Comparison of ENCODE assay signal across 15 mouse cellular contexts in genomic region chr3:51751440-51751839, GRCm38 (mm10).
A peak's percentile ranks its signal among the peaks of the same experiment; 100 is the strongest.
DNase-seq lines count a peak whose midpoint lies in the region; ATAC-seq and TF ChIP-seq lines count a peak whose summit lies in the region.
"Had no signal": no experiment of that assay in that cellular context is flagged by ENCODE, and none has a peak within 500 bp of the region (broad histone marks: within the 10 kb centered on the region; RNA-seq: fewer than 3 reads in every experiment).

No protein-coding gene starts in this region.

- WGBS in heart, postnatal 0 days = 78% methylated on average over 12 of the region's 12 CpGs
- 83% methylated on average over 12 of the region's 12 CpGs for WGBS in midbrain, embryonic 10.5 days
- WGBS in midbrain, embryonic 11.5 days = 85% methylated on average over 12 of the region's 12 CpGs
- WGBS in hindbrain, embryonic 12.5 days = 68% methylated on average over 12 of the region's 12 CpGs
- WGBS in neural tube, embryonic 15.5 days = 59% methylated on average over 12 of the region's 12 CpGs

- no peaks in the 10 kb centered on the region for H3K27me3 ChIP-seq in heart, postnatal 0 days (ENCODE audit: control insufficient read depth, insufficient read depth, low read length)
- H3K27me3 ChIP-seq in midbrain, embryonic 10.5 days (ENCODE audit: low read depth, poor library complexity, severe bottlenecking) = no peaks in the 10 kb centered on the region
- H3K27me3 ChIP-seq in midbrain, embryonic 11.5 days (ENCODE audit: control insufficient read depth, insufficient read depth, low read length) = no peaks in the 10 kb centered on the region
- no peaks in the 10 kb centered on the region for H3K27me3 ChIP-seq in hindbrain, embryonic 12.5 days
- H3K27me3 ChIP-seq in neural tube, embryonic 15.5 days (replicated peaks) = no peaks in the 10 kb centered on the region
- H3K27me3 ChIP-seq: liver, embryonic 15.5 days; stomach, embryonic 15.5 days had no signal

- DNase-seq in heart, postnatal 0 days (ENCODE audit: low spot score) = no peak
- no peak for DNase-seq in heart, adult 8-10 months (ENCODE audit: low spot score)
- DNase-seq in midbrain, embryonic 10.5 days (ENCODE audit: low spot score) = no peak
- no peak for DNase-seq in midbrain, embryonic 11.5 days (ENCODE audit: low spot score, missing footprints)
- DNase-seq in layer of hippocampus, postnatal 14 days (ENCODE audit: low spot score in 2 of 2) = no peak
- no peak for DNase-seq in embryo, embryonic 10 days (ENCODE audit: low spot score)
- DNase-seq: embryo, embryonic 11 days; heart, postnatal 14 days; right cerebral cortex, postnatal 14 days had no signal

- no peaks in the 10 kb centered on the region for H3K36me3 ChIP-seq in heart, postnatal 0 days (replicated peaks; ENCODE audit: control insufficient read depth, insufficient read depth, low read length)
- H3K36me3 ChIP-seq in midbrain, embryonic 10.5 days = 0 out of 2 replicates have a peak, but pooled peaks cover 3% of the 10 kb centered on the region
- no peaks in the 10 kb centered on the region for H3K36me3 ChIP-seq in midbrain, embryonic 11.5 days (ENCODE audit: control insufficient read depth, insufficient read depth, low read length)
- H3K36me3 ChIP-seq in hindbrain, embryonic 12.5 days = no peaks in the 10 kb centered on the region
- no peaks in the 10 kb centered on the region for H3K36me3 ChIP-seq in neural tube, embryonic 15.5 days
- H3K36me3 ChIP-seq: liver, embryonic 15.5 days; stomach, embryonic 15.5 days had no signal

- TF ChIP-seq EP300 in heart, postnatal 0 days (IDR thresholded peaks at IDR 0.05; ENCODE audit: low read depth) = no peak

- no peak overlapping the region for H3K4me2 ChIP-seq in heart, postnatal 0 days (ENCODE audit: low read depth, low read length)
- H3K4me2 ChIP-seq in midbrain, embryonic 11.5 days = no peak overlapping the region
- H3K4me2 ChIP-seq in hindbrain, embryonic 12.5 days (replicated peaks) = no peak overlapping the region
- H3K4me2 ChIP-seq in neural tube, embryonic 15.5 days = no peak overlapping the region
- H3K4me2 ChIP-seq: liver, embryonic 15.5 days; stomach, embryonic 15.5 days had no signal

- no peaks in the 10 kb centered on the region for H3K9me3 ChIP-seq in heart, postnatal 0 days (replicated peaks; ENCODE audit: control insufficient read depth, low read length)
- H3K9me3 ChIP-seq in midbrain, embryonic 10.5 days (replicated peaks) = no peaks in the 10 kb centered on the region
- H3K9me3 ChIP-seq in midbrain, embryonic 11.5 days (ENCODE audit: control insufficient read depth, low read length) = no peaks in the 10 kb centered on the region; the same call in 1 of the 2 replicates
- H3K9me3 ChIP-seq in hindbrain, embryonic 12.5 days (replicated peaks) = no peaks in the 10 kb centered on the region
- H3K9me3 ChIP-seq in neural tube, embryonic 15.5 days (replicated peaks) = no peaks in the 10 kb centered on the region
- H3K9me3 ChIP-seq: liver, embryonic 15.5 days; stomach, embryonic 15.5 days had no signal

- no peak overlapping the region for H3K4me3 ChIP-seq in heart, postnatal 0 days (ENCODE audit: low read depth, low read length)
- no peak overlapping the region for H3K4me3 ChIP-seq in midbrain, embryonic 10.5 days
- no peak overlapping the region for H3K4me3 ChIP-seq in midbrain, embryonic 11.5 days (ENCODE audit: low read depth, low read length)
- H3K4me3 ChIP-seq in hindbrain, embryonic 12.5 days = no peak overlapping the region
- no peak overlapping the region for H3K4me3 ChIP-seq in neural tube, embryonic 15.5 days (replicated peaks)
- H3K4me3 ChIP-seq: liver, embryonic 15.5 days; myocyte; stomach, embryonic 15.5 days had no signal

- peak overlapping the region; percentile 93 for H3K27ac ChIP-seq in heart, postnatal 0 days (ENCODE audit: low read depth)
- H3K27ac ChIP-seq in midbrain, embryonic 10.5 days (replicated peaks) = peak overlapping the region; percentile 74
- H3K27ac ChIP-seq in midbrain, embryonic 11.5 days (ENCODE audit: low read depth, low read length) = no peak overlapping the region
- peak overlapping the region; percentile 92; the same call in 1 of the 2 replicates for H3K27ac ChIP-seq in hindbrain, embryonic 12.5 days
- H3K27ac ChIP-seq in neural tube, embryonic 15.5 days (replicated peaks) = peak overlapping the region; percentile 82
- H3K27ac ChIP-seq: liver, embryonic 15.5 days; stomach, embryonic 15.5 days had no signal

- TF ChIP-seq CTCF in heart, postnatal 0 days (IDR thresholded peaks at IDR 0.05; ENCODE audit: low read depth) = no peak

- no peak for ATAC-seq in heart, postnatal 0 days (ENCODE audit: insufficient read depth, low read depth)
- ATAC-seq in midbrain, embryonic 11.5 days (ENCODE audit: low FRiP score) = no peak
- ATAC-seq in hindbrain, embryonic 12.5 days (ENCODE audit: low FRiP score) = no peak
- no peak for ATAC-seq in neural tube, embryonic 15.5 days (ENCODE audit: low FRiP score)
- ATAC-seq: activated CD4-positive, CD25-positive, alpha-beta regulatory T cell, adult 4 months had no signal

- peaks cover 35% of the 10 kb centered on the region for H3K4me1 ChIP-seq in heart, postnatal 0 days (ENCODE audit: control insufficient read depth, insufficient read depth)
- H3K4me1 ChIP-seq in midbrain, embryonic 10.5 days = peaks cover 40% of the 10 kb centered on the region
- peaks cover 21% of the 10 kb centered on the region for H3K4me1 ChIP-seq in midbrain, embryonic 11.5 days (ENCODE audit: control insufficient read depth, insufficient read depth, low read length)
- H3K4me1 ChIP-seq in hindbrain, embryonic 12.5 days = peaks cover 36% of the 10 kb centered on the region
- peaks cover 45% of the 10 kb centered on the region for H3K4me1 ChIP-seq in neural tube, embryonic 15.5 days

- H3K9ac ChIP-seq in heart, postnatal 0 days (replicated peaks; ENCODE audit: low read depth, low read length) = no peak overlapping the region
- H3K9ac ChIP-seq in midbrain, embryonic 11.5 days (ENCODE audit: low read length) = no peak overlapping the region
- no peak overlapping the region for H3K9ac ChIP-seq in hindbrain, embryonic 12.5 days
- H3K9ac ChIP-seq in neural tube, embryonic 15.5 days (replicated peaks) = no peak overlapping the region
- H3K9ac ChIP-seq: liver, embryonic 15.5 days; stomach, embryonic 15.5 days had no signal
